Mouse (Mus musculus) embryonic fibroblast, embryonic 13.5 days (primary cell): ENCODE results near the gene 1700023F06Rik. TPM values are rescaled to one million over a fixed set of nuclear protein-coding genes. Genes with fewer than 3 reads are reported as not detected.

Experiments used
- H3K27ac ChIP-seq: 2 replicates; pipeline ENCODE4 v1.5.1; 2012; ENCODE audit warnings: low read length, control low read depth, inconsistent platforms; ENCODE audit not compliant: insufficient read depth
- H3K4me1 ChIP-seq: 2 replicates; pipeline ENCODE4 v1.6.1; 2011; ENCODE audit warnings: low read length; ENCODE audit not compliant: control insufficient read depth, insufficient read depth
- H3K4me3 ChIP-seq: 2 replicates; pipeline ENCODE4 v1.5.1; 2011; ENCODE audit warnings: mild to moderate bottlenecking, control low read depth, low read length; ENCODE audit not compliant: insufficient read depth
- CTCF ChIP-seq: IDR thresholded peaks from 2 replicates; pipeline ENCODE4 v1.5.1; 2011; ENCODE audit warnings: mild to moderate bottlenecking, control low read depth, low read length, moderate library complexity, borderline replicate concordance; ENCODE audit not compliant: insufficient read depth
- POLR2A ChIP-seq: IDR thresholded peaks from 2 replicates; pipeline ENCODE4 v1.6.1; 2011; ENCODE audit warnings: low read depth, mild to moderate bottlenecking, control low read depth, low read length, moderate library complexity
- polyA plus RNA-seq: library from polyadenylated mRNA; stranded (reverse); fragments of >200 nt; gene quantifications from 2 replicates; pipeline ENCODE4 v1.2.4, GENCODE M21; 2011; ENCODE audit warnings: low read depth; ENCODE audit not compliant: missing spikeins, insufficient read length

Gene 1700023F06Rik
- polyA plus RNA-seq, 1 experiment, result 0.68 TPM

- TF ChIP-seq CTCF, result no peak
- Histone ChIP-seq H3K27ac (no peak overlapping the region), H3K4me3 (no peak overlapping the region), H3K4me1 (no peaks in the 10 kb centered on the region)
Observed at GRCm38 (mm10) chr11:103177815-103178485, 30.4 kb downstream of the 1700023F06Rik start.

DNA sequence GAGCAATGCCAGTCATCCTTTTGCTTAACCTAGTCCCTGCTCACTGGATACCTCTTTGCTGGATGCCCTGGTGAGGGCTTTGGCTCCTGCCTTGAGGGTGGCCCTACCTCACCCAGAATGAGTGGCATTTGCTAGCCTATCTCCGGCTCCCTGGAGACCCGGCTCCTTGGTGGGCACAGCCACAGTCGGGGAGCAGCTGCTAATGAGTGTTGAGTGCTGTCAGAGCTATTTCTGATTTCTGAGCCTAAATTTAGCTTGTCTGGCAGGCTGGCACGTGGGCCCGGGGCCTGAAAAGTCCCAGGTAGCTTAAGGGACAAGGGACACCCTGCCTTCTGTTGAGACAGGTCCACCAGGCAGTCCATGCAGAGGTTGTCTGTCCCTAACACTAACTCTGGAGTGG, 31.1 kb downstream of the 1700023F06Rik start:
- Histone ChIP-seq H3K4me1 (no peaks in the 10 kb centered on the region), H3K27ac (no peak overlapping the region), H3K4me3 (no peak overlapping the region)
- no peak for TF ChIP-seq CTCF

DNA sequence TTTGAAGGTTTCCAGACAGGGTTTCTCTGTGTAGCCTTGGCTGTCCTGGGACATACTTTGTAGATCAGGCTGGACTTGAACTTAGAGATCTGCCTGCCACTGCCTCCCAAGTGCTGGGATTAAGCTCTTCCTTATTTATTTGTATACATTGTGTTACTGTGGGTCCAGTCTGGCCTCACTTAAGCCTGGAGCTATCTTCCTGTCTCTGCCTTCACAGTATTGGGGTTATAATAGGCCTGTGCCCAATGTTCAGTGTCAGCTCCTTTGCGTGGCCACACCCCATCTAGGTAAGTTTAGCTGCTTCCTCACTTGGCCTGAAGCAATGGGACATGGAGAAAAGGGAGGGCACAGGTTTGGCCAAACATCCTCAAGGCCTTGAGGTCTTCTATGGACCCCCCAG, 31.8 kb downstream of the 1700023F06Rik start:
- Histone ChIP-seq H3K4me1 (no peaks in the 10 kb centered on the region), H3K4me3 (no peak overlapping the region), H3K27ac (no peak overlapping the region)
- TF ChIP-seq CTCF (no peak), POLR2A (no peak)

GRCm38 (mm10) chr11:103175688-103176442, 32.5 kb downstream of the 1700023F06Rik start:
- Histone ChIP-seq H3K27ac (no peak overlapping the region), H3K4me1 (no peaks in the 10 kb centered on the region), H3K4me3 (no peak overlapping the region)
- TF ChIP-seq CTCF, result no peak
- TF ChIP-seq POLR2A, result no peak

GRCm38 (mm10) chr11:103174891-103175391, 33.4 kb downstream of the 1700023F06Rik start:
- no peaks in the 10 kb centered on the region for H3K4me1 ChIP-seq
- no peak overlapping the region for H3K27ac ChIP-seq
- TF ChIP-seq CTCF, result no peak
- no peak for TF ChIP-seq POLR2A
- H3K4me3 ChIP-seq, result no peak overlapping the region

GRCm38 (mm10) chr11:103174411-103174832, 33.9 kb downstream of the 1700023F06Rik start:
- H3K4me3 ChIP-seq, result no peak overlapping the region
- no peak overlapping the region for H3K27ac ChIP-seq
- H3K4me1 ChIP-seq, result no peaks in the 10 kb centered on the region
- no peak for TF ChIP-seq CTCF
- no peak for TF ChIP-seq POLR2A

DNA sequence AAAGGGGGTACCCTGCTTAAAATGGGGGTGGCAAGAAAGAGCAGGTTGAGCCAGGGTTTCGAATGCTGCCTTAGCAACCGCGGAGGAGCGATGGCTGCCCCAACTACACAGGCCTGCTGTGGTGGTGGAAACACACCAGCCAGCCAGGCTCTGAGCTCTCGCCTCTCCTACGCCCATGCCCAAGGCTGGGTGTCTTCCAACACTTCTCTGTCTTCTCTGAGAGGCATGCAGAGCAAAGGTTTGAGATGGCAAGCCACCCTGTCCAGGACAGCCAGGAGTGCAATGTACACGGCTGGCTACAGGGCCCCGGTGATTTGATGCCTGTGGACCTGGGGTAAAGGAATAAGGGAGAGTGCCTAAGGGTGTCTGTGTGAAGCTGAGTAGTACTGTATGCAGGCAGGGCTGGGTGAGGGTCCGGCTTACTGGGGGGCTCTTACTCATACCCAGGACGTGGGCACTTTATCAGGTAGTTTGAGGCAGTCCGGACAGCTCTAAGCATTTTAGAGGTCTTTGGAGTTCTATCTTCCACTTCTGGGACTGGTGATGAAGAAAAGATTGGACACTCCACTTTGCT, 34.5 kb downstream of the 1700023F06Rik start:
- Histone ChIP-seq H3K27ac (no peak overlapping the region), H3K4me3 (no peak overlapping the region), H3K4me1 (no peaks in the 10 kb centered on the region)
- no peak for TF ChIP-seq POLR2A
- TF ChIP-seq CTCF, result no peak

GRCm38 (mm10) chr11:103173041-103173770, 35.2 kb downstream of the 1700023F06Rik start:
- Histone ChIP-seq H3K4me3 (no peak overlapping the region), H3K4me1 (no peaks in the 10 kb centered on the region), H3K27ac (no peak overlapping the region)
- TF ChIP-seq POLR2A (no peak), CTCF (no peak)

- no peak for TF ChIP-seq POLR2A
- TF ChIP-seq CTCF, result no peak
- Histone ChIP-seq H3K4me1 (no peaks in the 10 kb centered on the region), H3K4me3 (no peak overlapping the region), H3K27ac (no peak overlapping the region)
Observed at GRCm38 (mm10) chr11:103172392-103173040, 35.8 kb downstream of the 1700023F06Rik start.
